Mouse (Mus musculus) embryonic facial prominence, embryonic 12.5 days (tissue): ENCODE measurements around the gene Npy5r. TPM values are rescaled to one million over a fixed set of nuclear protein-coding genes. Genes with fewer than 3 reads are reported as not detected.

Experiments used
- ATAC-seq: fragments of 200-750 bp; cut with Nextera tagmentation; 2 replicates; pipeline ENCODE4 v1.8.0; 2017; ENCODE audit not compliant: insufficient number of reproducible peaks, insufficient read depth, low FRiP score, low TSS enrichment
- H3K27ac ChIP-seq: fragments of 300-500 bp; sonication (generic); 2 replicates; pipeline ENCODE4 v1.5.1; 2016; ENCODE audit warnings: mild to moderate bottlenecking
- H3K27me3 ChIP-seq: fragments of 300-500 bp; sonication (generic); 2 replicates; pipeline ENCODE4 v1.6.1; 2016; ENCODE audit warnings: mild to moderate bottlenecking, moderate library complexity
- H3K36me3 ChIP-seq: fragments of 300-500 bp; sonication (generic); 2 replicates; pipeline ENCODE4 v1.6.1; 2016; ENCODE audit warnings: mild to moderate bottlenecking
- H3K4me1 ChIP-seq: fragments of 300-500 bp; sonication (generic); 2 replicates; pipeline ENCODE4 v1.6.1; 2016
- H3K4me2 ChIP-seq: fragments of 300-500 bp; sonication (generic); replicated peaks from 2 replicates; pipeline ENCODE4 v1.6.1; 2016; ENCODE audit warnings: mild to moderate bottlenecking, moderate library complexity
- H3K4me3 ChIP-seq: fragments of 300-500 bp; sonication (generic); 2 replicates; pipeline ENCODE4 v1.5.1; 2016; ENCODE audit warnings: mild to moderate bottlenecking
- H3K9ac ChIP-seq: fragments of 300-500 bp; sonication (generic); 2 replicates; pipeline ENCODE4 v1.6.1; 2016; ENCODE audit warnings: mild to moderate bottlenecking, moderate library complexity
- H3K9me3 ChIP-seq: fragments of 300-500 bp; sonication (generic); 2 replicates; pipeline ENCODE4 v1.6.1; 2016; ENCODE audit warnings: mild to moderate bottlenecking, moderate library complexity
- WGBS: fragments of 180-500 bp; shearing (Covaris S2); methylation state at CpG from one replicate; pipeline ENCODE4 v1.1.7; 2016; 5-methylcytosine and 5-hydroxymethylcytosine counted together
- polyA plus RNA-seq: library from polyadenylated mRNA; unstranded; fragments of >200 nt; fragmentation: Nextera tagmentation; extraction: Ambion mirVana; gene quantifications from 2 replicates; pipeline ENCODE4 v1.2.1, GENCODE M21; 2016

Npy5r gene
- polyA plus RNA-seq, 1 experiment from 2014 or later, result 0.18 TPM

- no peaks in the 10 kb centered on the region for H3K36me3 ChIP-seq
- 84% methylated on average over 2 of the region's 2 CpGs for WGBS
- H3K9ac ChIP-seq, result no peak overlapping the region
- H3K4me1 ChIP-seq, result no peaks in the 10 kb centered on the region
- no peak for ATAC-seq
- no peak overlapping the region for H3K27ac ChIP-seq
- H3K4me2 ChIP-seq, result no peak overlapping the region
- H3K4me3 ChIP-seq, result no peak overlapping the region
- no peaks in the 10 kb centered on the region for H3K9me3 ChIP-seq
- peaks cover 3% of the 10 kb centered on the region for H3K27me3 ChIP-seq
These were observed 6.7 kb downstream of the Npy5r start for GRCm38 (mm10) chr8:66681261-66681660.

GRCm38 (mm10) chr8:66630721-66631120, 57.2 kb downstream of the Npy5r start:
- Histone ChIP-seq H3K9ac (no peak overlapping the region), H3K27me3 (no peaks in the 10 kb centered on the region), H3K27ac (no peak overlapping the region), H3K4me1 (no peaks in the 10 kb centered on the region), H3K9me3 (no peaks in the 10 kb centered on the region), H3K4me2 (no peak overlapping the region), H3K36me3 (no peaks in the 10 kb centered on the region), H3K4me3 (no peak overlapping the region)
- WGBS, result 57% methylated on average over 1 of the region's 1 CpGs
- no peak for ATAC-seq

Other genes with a start within 250 kb of the Npy5r start
- gene Tma16, start 201.6 kb downstream of the Npy5r start, polyA plus RNA-seq, result 17.0 and 17.5 TPM in 2 replicates
- not detected in 2 replicates for gene Tktl2, start 176.4 kb downstream of the Npy5r start, polyA plus RNA-seq
- 1.7 and 2.4 TPM in 2 replicates for gene Npy1r, start 9.1 kb upstream of the Npy5r start, polyA plus RNA-seq
- gene Naf1, start 172.1 kb upstream of the Npy5r start, polyA plus RNA-seq, result 3.6 and 4.0 TPM in 2 replicates